Comparison of ENCODE assay signal across 8 mouse cellular contexts in the genomic region with DNA sequence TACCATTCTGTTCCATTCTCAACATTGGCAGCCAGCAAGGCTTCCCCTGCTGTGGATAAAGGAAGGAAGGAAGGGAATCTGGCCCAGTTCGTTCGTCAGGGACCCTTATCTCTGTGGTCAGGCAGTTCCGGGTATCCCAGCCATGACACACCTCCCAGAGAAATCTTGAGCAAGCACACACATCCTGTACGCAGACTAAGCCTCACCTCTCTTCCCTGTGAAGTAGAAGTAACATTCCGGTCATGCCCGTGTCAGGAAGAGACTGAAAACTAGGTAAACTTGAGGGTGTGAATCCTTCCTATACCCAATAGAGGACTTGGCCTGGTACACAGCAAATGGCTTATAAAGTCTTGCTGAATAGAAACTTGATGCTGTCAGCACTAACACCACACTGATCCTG. TPM values are rescaled to one million over a fixed set of nuclear protein-coding genes. Genes with fewer than 3 reads are reported as not detected.
DNase-seq lines count a peak whose midpoint lies in the region; ATAC-seq lines count a peak whose summit lies in the region.

No protein-coding gene starts in this region.

- DNase-seq in neural tube, embryonic 10.5 days (ENCODE audit: extremely low spot score, low spot score) = no peak
- DNase-seq in heart, postnatal 10 days = peak; percentile 77 to 79
- no peak for DNase-seq in retina, embryonic 14.5 days (ENCODE audit: low spot score)
- DNase-seq in left cerebral cortex, adult 11 months (ENCODE audit: low spot score) = no peak

- no peak overlapping the region for H3K4me3 ChIP-seq in neural tube, embryonic 13.5 days
- H3K4me3 ChIP-seq in liver, embryonic 12.5 days = peak overlapping the region; percentile 30; the same call in 1 of the 2 replicates
- H3K4me3 ChIP-seq in stomach, embryonic 16.5 days (replicated peaks; ENCODE audit: low read length) = no peak overlapping the region

- no peak overlapping the region for H3K4me2 ChIP-seq in neural tube, embryonic 13.5 days
- peak overlapping the region; percentile 70 for H3K4me2 ChIP-seq in liver, embryonic 12.5 days
- no peak overlapping the region for H3K4me2 ChIP-seq in stomach, embryonic 16.5 days (ENCODE audit: low read depth, low read length)

- 0 out of 2 replicates have a peak overlapping the region, but pooled peaks have one; percentile 2 for H3K27ac ChIP-seq in neural tube, embryonic 13.5 days (replicated peaks)
- H3K27ac ChIP-seq in liver, embryonic 12.5 days = peak overlapping the region; percentile 86
- H3K27ac ChIP-seq in stomach, embryonic 16.5 days (ENCODE audit: low read length) = peak overlapping the region; percentile 25

- WGBS in neural tube, embryonic 13.5 days = 75% methylated on average over 6 of the region's 6 CpGs
- 3% methylated on average over 6 of the region's 6 CpGs for WGBS in liver, embryonic 12.5 days (ENCODE audit: insufficient replicate concordance)
- WGBS in stomach, embryonic 16.5 days = 30% methylated on average over 6 of the region's 6 CpGs

- ATAC-seq in neural tube, embryonic 13.5 days (ENCODE audit: low read depth) = no peak
- ATAC-seq in liver, embryonic 12.5 days = peak; percentile 58
- peak; percentile 30; the same call in 1 of the 2 replicates for ATAC-seq in stomach, embryonic 16.5 days (ENCODE audit: insufficient read depth, low FRiP score)
- ATAC-seq in inflammation-experienced regulatory T-cells, adult 6 months = no peak

- peaks cover 80% of the 10 kb centered on the region for H3K4me1 ChIP-seq in neural tube, embryonic 13.5 days (replicated peaks)
- H3K4me1 ChIP-seq in liver, embryonic 12.5 days = peaks cover 99% of the 10 kb centered on the region
- H3K4me1 ChIP-seq in stomach, embryonic 16.5 days (ENCODE audit: control insufficient read depth, insufficient read depth, low read length) = peaks cover 77% of the 10 kb centered on the region

- no peak overlapping the region for H3K9ac ChIP-seq in neural tube, embryonic 13.5 days
- H3K9ac ChIP-seq in liver, embryonic 12.5 days = peak overlapping the region; percentile 51
- H3K9ac ChIP-seq in stomach, embryonic 16.5 days (ENCODE audit: low read length) = 0 out of 2 replicates have a peak overlapping the region, but pooled peaks have one; percentile 28

- no peaks in the 10 kb centered on the region for H3K27me3 ChIP-seq in neural tube, embryonic 13.5 days
- no peaks in the 10 kb centered on the region for H3K27me3 ChIP-seq in liver, embryonic 12.5 days (replicated peaks)
- no peaks in the 10 kb centered on the region for H3K27me3 ChIP-seq in stomach, embryonic 16.5 days (ENCODE audit: control insufficient read depth, insufficient read depth, low read length)

- intact Hi-C loops in heart, postnatal 10 days (cut with DNase I) = loop anchor here (2.0 to 5.0 kb wide), 2 partner anchors 15 to 101 kb away; no protein-coding TSS in a partner anchor

- H3K9me3 ChIP-seq in neural tube, embryonic 13.5 days = no peaks in the 10 kb centered on the region
- no peaks in the 10 kb centered on the region for H3K9me3 ChIP-seq in liver, embryonic 12.5 days (replicated peaks)
- H3K9me3 ChIP-seq in stomach, embryonic 16.5 days (replicated peaks; ENCODE audit: control insufficient read depth, low read length) = no peaks in the 10 kb centered on the region

- H3K36me3 ChIP-seq in neural tube, embryonic 13.5 days = no peaks in the 10 kb centered on the region
- H3K36me3 ChIP-seq in liver, embryonic 12.5 days = no peaks in the 10 kb centered on the region
- no peaks in the 10 kb centered on the region for H3K36me3 ChIP-seq in stomach, embryonic 16.5 days (ENCODE audit: control insufficient read depth, insufficient read depth, low read length)

RNA-seq across cellular contexts. Expression of gene Nek6, which starts 21.9 kb away (rescaled TPM):
- polyA plus RNA-seq in neural tube, embryonic 13.5 days (2015; fragmentation: Nextera tagmentation; extraction: Ambion mirVana) = 58.8 and 60.5 TPM in 2 replicates
- total RNA-seq in heart, postnatal 10 days (2021) = 10 to 100 TPM; 10.6 to 15.2 TPM
- polyA plus RNA-seq in liver, embryonic 12.5 days (2016; fragmentation: Nextera tagmentation; extraction: Ambion mirVana) = 42.7 and 45.7 TPM in 2 replicates
- polyA plus RNA-seq in stomach, embryonic 16.5 days (2015; fragmentation: Nextera tagmentation; extraction: Ambion mirVana) = 111 and 122 TPM in 2 replicates
- 1 to 10 TPM; 3.0 to 6.2 (median 3.7) TPM for polyA plus RNA-seq in inflammation-experienced regulatory T-cells, adult 6 months (2017; shearing (Covaris generic))

Comparison
In these comparisons a context has a peak if more than half of its experiments do, and no peak if none do; other contexts are left out.
1. ATAC-seq: peak in liver, embryonic 12.5 days (single experiment) and stomach, embryonic 16.5 days (single experiment); none in neural tube, embryonic 13.5 days (single experiment) and inflammation-experienced regulatory T-cells, adult 6 months (single experiment).
2. H3K27ac ChIP-seq: peak in every context shown above with its lines; median percentile 86 in liver, embryonic 12.5 days; 25 in stomach, embryonic 16.5 days; 2 in neural tube, embryonic 13.5 days.
3. DNase-seq: peak in heart, postnatal 10 days (2 of 2); none in neural tube, embryonic 10.5 days (single experiment), retina, embryonic 14.5 days (single experiment) and left cerebral cortex, adult 11 months (single experiment).